Mouse (Mus musculus) limb, embryonic 15.5 days (tissue): ENCODE measurements at regions not wholly inside any gene's neighbourhood (a gene's known extent, or its start where the extent isn't known, plus 50 kb on each side); places are given as distances from the start of the nearest gene placed in this dataset.

Source experiments
- ATAC-seq: fragments of 200-750 bp; cut with Nextera tagmentation; 2 replicates; pipeline ENCODE4 v1.8.0; 2017; ENCODE audit warnings: low read depth, moderate TSS enrichment; ENCODE audit not compliant: insufficient number of reproducible peaks, low FRiP score, low TSS enrichment
- H3K27ac ChIP-seq: fragments of 300-500 bp; sonication (generic); 2 replicates; pipeline ENCODE4 v1.5.1; 2015; ENCODE audit warnings: moderate library complexity, mild to moderate bottlenecking, inconsistent platforms
- H3K27me3 ChIP-seq: fragments of 300-500 bp; sonication (generic); 2 replicates; pipeline ENCODE4 v1.6.1; 2015; ENCODE audit warnings: inconsistent platforms
- H3K36me3 ChIP-seq: fragments of 300-500 bp; sonication (generic); 2 replicates; pipeline ENCODE4 v1.6.1; 2015; ENCODE audit warnings: inconsistent platforms
- H3K4me1 ChIP-seq: fragments of 300-500 bp; sonication (generic); 2 replicates; pipeline ENCODE4 v1.6.1; 2015; ENCODE audit warnings: inconsistent platforms
- H3K4me2 ChIP-seq: fragments of 300-500 bp; sonication (generic); 2 replicates; pipeline ENCODE4 v1.6.1; 2015; ENCODE audit warnings: mild to moderate bottlenecking, inconsistent platforms
- H3K4me3 ChIP-seq: fragments of 300-500 bp; sonication (generic); 2 replicates; pipeline ENCODE4 v1.5.1; 2015; ENCODE audit warnings: mild to moderate bottlenecking, inconsistent platforms
- H3K9ac ChIP-seq: fragments of 300-500 bp; sonication (generic); 2 replicates; pipeline ENCODE4 v1.6.1; 2015; ENCODE audit warnings: inconsistent platforms
- H3K9me3 ChIP-seq: fragments of 300-500 bp; sonication (generic); 2 replicates; pipeline ENCODE4 v1.6.1; 2016; ENCODE audit warnings: inconsistent platforms
- WGBS: fragments of 180-500 bp; shearing (Covaris S2); methylation state at CpG from one replicate; pipeline ENCODE4 v1.1.7; 2015; 5-methylcytosine and 5-hydroxymethylcytosine counted together

GRCm38 (mm10) chr3:20655345-20655744 is 288.4 kb upstream of the Agtr1b start:
- H3K27ac ChIP-seq, result no peak overlapping the region
- ATAC-seq, result no peak
- H3K4me1 ChIP-seq, result no peaks in the 10 kb centered on the region
- H3K9ac ChIP-seq, result no peak overlapping the region
- H3K27me3 ChIP-seq, result no peaks in the 10 kb centered on the region
- H3K4me2 ChIP-seq, result no peak overlapping the region
- H3K4me3 ChIP-seq, result no peak overlapping the region
- 7% methylated on average over 1 of the region's 1 CpGs for WGBS
- H3K9me3 ChIP-seq, result no peaks in the 10 kb centered on the region
- H3K36me3 ChIP-seq, result no peaks in the 10 kb centered on the region
